ENCODE assay signal across 8 mouse cellular contexts in the genomic region with DNA sequence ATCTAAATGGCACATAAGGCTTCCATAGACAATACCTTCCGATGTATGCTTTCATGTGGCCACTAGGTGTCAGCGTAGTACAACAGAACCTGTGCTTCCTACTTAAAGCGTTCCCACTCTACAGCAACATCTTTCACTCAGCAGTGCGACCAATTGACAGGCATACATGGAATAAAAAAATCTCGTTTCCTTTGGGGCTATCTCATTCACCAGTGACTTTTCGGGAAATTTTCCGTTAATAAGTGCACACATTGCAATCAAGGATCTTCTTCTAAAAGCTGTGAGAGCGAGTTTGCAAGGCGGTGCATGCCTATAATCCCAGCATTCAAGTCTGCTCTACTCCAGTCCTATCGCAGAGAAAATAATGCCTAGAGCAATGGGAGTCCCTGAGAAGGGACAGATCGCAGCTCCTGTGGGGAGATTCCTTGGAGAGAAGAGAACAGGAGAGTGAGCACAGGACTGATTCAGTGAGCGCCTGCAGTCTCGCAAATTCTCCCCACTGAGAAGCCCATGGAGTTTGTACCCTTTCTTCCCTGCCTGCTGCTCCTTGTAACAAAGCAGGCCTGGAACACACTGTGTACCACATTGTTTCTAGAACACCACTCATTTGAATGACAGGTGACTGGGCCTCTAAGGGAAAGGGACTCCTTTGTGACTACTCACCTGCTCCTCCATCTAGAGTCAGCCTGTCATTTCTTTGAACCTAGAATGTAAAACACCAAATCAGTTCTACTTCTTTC.
A peak's percentile ranks its signal among the peaks of the same experiment; 100 is the strongest.
DNase-seq lines count a peak whose midpoint lies in the region; ATAC-seq and TF ChIP-seq lines count a peak whose summit lies in the region.

No protein-coding gene starts in this region.

- peaks cover 2% of the 10 kb centered on the region; the same call in 1 of the 2 replicates for H3K27me3 ChIP-seq in E14TG2a.4 (ENCODE audit: insufficient read depth, low read length)
- peaks cover 6% of the 10 kb centered on the region; the same call in 1 of the 2 replicates for H3K27me3 ChIP-seq in embryonic facial prominence, embryonic 13.5 days
- no peaks in the 10 kb centered on the region for H3K27me3 ChIP-seq in heart, embryonic 14.5 days (ENCODE audit: control insufficient read depth, insufficient read depth, low read length)
- H3K27me3 ChIP-seq in kidney, postnatal 0 days (ENCODE audit: insufficient read depth, low read length) = no peaks in the 10 kb centered on the region
- H3K27me3 ChIP-seq in liver, embryonic 13.5 days = no peaks in the 10 kb centered on the region
- H3K27me3 ChIP-seq in neural tube, embryonic 14.5 days (ENCODE audit: control insufficient read depth, insufficient read depth, low read length) = no peaks in the 10 kb centered on the region

- 14% methylated on average over 13 of the region's 13 CpGs for WGBS in embryonic facial prominence, embryonic 13.5 days
- 20% methylated on average over 13 of the region's 13 CpGs for WGBS in heart, embryonic 14.5 days
- WGBS in kidney, postnatal 0 days = 26% methylated on average over 13 of the region's 13 CpGs
- 23% methylated on average over 13 of the region's 13 CpGs for WGBS in liver, embryonic 13.5 days (ENCODE audit: insufficient replicate concordance)
- WGBS in neural tube, embryonic 14.5 days = 16% methylated on average over 13 of the region's 13 CpGs

- DNase-seq in adrenal gland, postnatal 36 days = peak; percentile 58 to 64
- DNase-seq in kidney, postnatal 0 days (ENCODE audit: low spot score) = peak; percentile 94
- peak; percentile 0 for DNase-seq in liver, embryonic 13.5 days
- DNase-seq in thymus, postnatal 25 days = peak; percentile 54

- ATAC-seq in embryonic facial prominence, embryonic 13.5 days (ENCODE audit: insufficient number of reproducible peaks, insufficient read depth, low FRiP score, low TSS enrichment, low read depth) = no peak
- no peak for ATAC-seq in heart, embryonic 14.5 days (ENCODE audit: insufficient number of reproducible peaks, insufficient read depth, low FRiP score, low read depth)
- ATAC-seq in kidney, postnatal 0 days (replicated peaks; ENCODE audit: low FRiP score, low read depth) = peak; percentile 74
- ATAC-seq in liver, embryonic 13.5 days (ENCODE audit: low read depth) = peak; percentile 54; the same call in 1 of the 2 replicates
- peak; percentile 96 for ATAC-seq in neural tube, embryonic 14.5 days (ENCODE audit: low read depth)

- no peaks in the 10 kb centered on the region for H3K36me3 ChIP-seq in E14TG2a.4 (ENCODE audit: insufficient read depth, low read length)
- H3K36me3 ChIP-seq in embryonic facial prominence, embryonic 13.5 days = no peaks in the 10 kb centered on the region
- no peaks in the 10 kb centered on the region for H3K36me3 ChIP-seq in heart, embryonic 14.5 days (ENCODE audit: control insufficient read depth, insufficient read depth, low read length)
- H3K36me3 ChIP-seq in kidney, postnatal 0 days (ENCODE audit: insufficient read depth, low read length) = no peaks in the 10 kb centered on the region
- H3K36me3 ChIP-seq in liver, embryonic 13.5 days = no peaks in the 10 kb centered on the region
- H3K36me3 ChIP-seq in neural tube, embryonic 14.5 days (ENCODE audit: control insufficient read depth, insufficient read depth, low read length) = no peaks in the 10 kb centered on the region

- no peaks in the 10 kb centered on the region for H3K9me3 ChIP-seq in E14TG2a.4 (ENCODE audit: low read length)
- H3K9me3 ChIP-seq in embryonic facial prominence, embryonic 13.5 days = no peaks in the 10 kb centered on the region
- H3K9me3 ChIP-seq in heart, embryonic 14.5 days (ENCODE audit: control insufficient read depth, low read length) = no peaks in the 10 kb centered on the region
- no peaks in the 10 kb centered on the region for H3K9me3 ChIP-seq in kidney, postnatal 0 days (replicated peaks; ENCODE audit: low read length)
- no peaks in the 10 kb centered on the region for H3K9me3 ChIP-seq in liver, embryonic 13.5 days (replicated peaks)
- no peaks in the 10 kb centered on the region for H3K9me3 ChIP-seq in neural tube, embryonic 14.5 days (ENCODE audit: control insufficient read depth, low read length)

- 0 out of 2 replicates have a peak overlapping the region, but pooled peaks have one; percentile 21 for H3K4me3 ChIP-seq in E14TG2a.4 (replicated peaks; ENCODE audit: low read length)
- H3K4me3 ChIP-seq in embryonic facial prominence, embryonic 13.5 days = 0 out of 2 replicates have a peak overlapping the region, but pooled peaks have one; percentile 9
- no peak overlapping the region for H3K4me3 ChIP-seq in heart, embryonic 14.5 days (ENCODE audit: control insufficient read depth in 1 of 2, insufficient read depth in 1 of 2, low read depth in 1 of 2, low read length in 2 of 2)
- H3K4me3 ChIP-seq in kidney, postnatal 0 days (replicated peaks; ENCODE audit: low read depth, low read length) = no peak overlapping the region
- no peak overlapping the region for H3K4me3 ChIP-seq in liver, embryonic 13.5 days (replicated peaks)
- 0 out of 2 replicates have a peak overlapping the region, but pooled peaks have one; percentile 16 for H3K4me3 ChIP-seq in neural tube, embryonic 14.5 days (ENCODE audit: low read depth, low read length)

- H3K4me1 ChIP-seq in E14TG2a.4 (replicated peaks; ENCODE audit: low read depth, low read length) = peaks cover 9% of the 10 kb centered on the region
- H3K4me1 ChIP-seq in embryonic facial prominence, embryonic 13.5 days = 0 out of 2 replicates have a peak, but pooled peaks cover 4% of the 10 kb centered on the region
- H3K4me1 ChIP-seq in heart, embryonic 14.5 days (ENCODE audit: control insufficient read depth in 2 of 2, insufficient read depth in 2 of 2, low read length in 2 of 2) = no peaks in the 10 kb centered on the region
- H3K4me1 ChIP-seq in kidney, postnatal 0 days (replicated peaks; ENCODE audit: insufficient read depth, low read length) = no peaks in the 10 kb centered on the region
- H3K4me1 ChIP-seq in liver, embryonic 13.5 days (replicated peaks) = no peaks in the 10 kb centered on the region
- no peaks in the 10 kb centered on the region for H3K4me1 ChIP-seq in neural tube, embryonic 14.5 days (ENCODE audit: control insufficient read depth, insufficient read depth, low read length)

- no peak overlapping the region for H3K9ac ChIP-seq in embryonic facial prominence, embryonic 13.5 days
- no peak overlapping the region; the same call in 1 of the 2 replicates for H3K9ac ChIP-seq in heart, embryonic 14.5 days (ENCODE audit: low read length)
- no peak overlapping the region for H3K9ac ChIP-seq in kidney, postnatal 0 days (ENCODE audit: low read depth, low read length)
- H3K9ac ChIP-seq in liver, embryonic 13.5 days = no peak overlapping the region
- H3K9ac ChIP-seq in neural tube, embryonic 14.5 days (replicated peaks; ENCODE audit: low read depth, low read length) = no peak overlapping the region

- no peak overlapping the region for H3K27ac ChIP-seq in embryonic facial prominence, embryonic 13.5 days
- H3K27ac ChIP-seq in heart, embryonic 14.5 days (replicated peaks in 1 of 2; ENCODE audit: control insufficient read depth in 1 of 2, insufficient read depth in 1 of 2, low read depth in 2 of 2, low read length in 2 of 2) = no peak overlapping the region
- no peak overlapping the region for H3K27ac ChIP-seq in kidney, postnatal 0 days
- H3K27ac ChIP-seq in liver, embryonic 13.5 days = no peak overlapping the region
- H3K27ac ChIP-seq in neural tube, embryonic 14.5 days (ENCODE audit: low read depth, low read length) = no peak overlapping the region

- peak; percentile 57 for TF ChIP-seq CTCF in E14TG2a.4 (conservative IDR thresholded peaks at IDR 0.05; ENCODE audit: low read length)
- peak; percentile 95 for TF ChIP-seq CTCF in kidney, postnatal 0 days (IDR thresholded peaks at IDR 0.05; ENCODE audit: low read depth)

- H3K4me2 ChIP-seq in embryonic facial prominence, embryonic 13.5 days = peak overlapping the region; percentile 46
- H3K4me2 ChIP-seq in heart, embryonic 14.5 days (ENCODE audit: low read length) = peak overlapping the region; percentile 53
- no peak overlapping the region for H3K4me2 ChIP-seq in kidney, postnatal 0 days (ENCODE audit: low read length)
- no peak overlapping the region for H3K4me2 ChIP-seq in liver, embryonic 13.5 days
- peak overlapping the region; percentile 49 for H3K4me2 ChIP-seq in neural tube, embryonic 14.5 days (ENCODE audit: low read depth, low read length)

Comparison
In these comparisons a context has a peak if more than half of its experiments do, and no peak if none do; other contexts are left out.
1. H3K4me3 ChIP-seq: peak in E14TG2a.4 (single experiment), embryonic facial prominence, embryonic 13.5 days (single experiment) and neural tube, embryonic 14.5 days (single experiment); none in heart, embryonic 14.5 days (0 of 2), kidney, postnatal 0 days (single experiment) and liver, embryonic 13.5 days (single experiment).
2. DNase-seq: peak in every context shown above with its lines; median percentile 94 in kidney, postnatal 0 days; 61 in adrenal gland, postnatal 36 days; 54 in thymus, postnatal 25 days; 0 in liver, embryonic 13.5 days.
3. ATAC-seq: peak in kidney, postnatal 0 days (single experiment), liver, embryonic 13.5 days (single experiment) and neural tube, embryonic 14.5 days (single experiment); none in embryonic facial prominence, embryonic 13.5 days (single experiment) and heart, embryonic 14.5 days (single experiment).
4. H3K4me2 ChIP-seq: peak in embryonic facial prominence, embryonic 13.5 days (single experiment), heart, embryonic 14.5 days (single experiment) and neural tube, embryonic 14.5 days (single experiment); none in kidney, postnatal 0 days (single experiment) and liver, embryonic 13.5 days (single experiment).